Comparison of ENCODE assay signal across 8 mouse cellular contexts in genomic region chr8:88361708-88362428, GRCm38 (mm10). TPM values are rescaled to one million over a fixed set of nuclear protein-coding genes. Genes with fewer than 3 reads are reported as not detected.
DNase-seq lines count a peak whose midpoint lies in the region; ATAC-seq and TF ChIP-seq lines count a peak whose summit lies in the region.

Gene Brd7, minus strand, starts transcription at chr8:88362194.

- H3K4me3 ChIP-seq in MEL (ENCODE audit: control insufficient read depth in 1 of 2, insufficient read depth in 1 of 2, low read depth in 2 of 2, low read length in 2 of 2): peak within 1 kb of the TSS; percentile 87 to 100
- H3K4me3 ChIP-seq in cerebellum, adult 2 months (replicated peaks; ENCODE audit: insufficient read depth, low read depth, low read length): peak within 1 kb of the TSS; percentile 98
- peak within 1 kb of the TSS; percentile 99 for H3K4me3 ChIP-seq in lung, embryonic 15.5 days
- H3K4me3 ChIP-seq in olfactory bulb, adult 2 months (ENCODE audit: insufficient read depth, low read depth, low read length): peak within 1 kb of the TSS; percentile 100

- H3K4me1 ChIP-seq in MEL (ENCODE audit: control insufficient read depth in 1 of 2, insufficient read depth in 2 of 2, low read length in 2 of 2): peaks cover 0 to 8% of the 10 kb centered on the region in 2 experiments; a peak in 2 of 4 replicates
- H3K4me1 ChIP-seq in cerebellum, adult 2 months (ENCODE audit: control insufficient read depth, insufficient read depth, low read length): no peaks in the 10 kb centered on the region; the same call in 1 of the 2 replicates
- peaks cover 22% of the 10 kb centered on the region for H3K4me1 ChIP-seq in lung, embryonic 15.5 days
- H3K4me1 ChIP-seq in olfactory bulb, adult 2 months (ENCODE audit: control insufficient read depth, insufficient read depth, low read length): peaks cover 6% of the 10 kb centered on the region

- H3K9ac ChIP-seq in MEL (ENCODE audit: control insufficient read depth, low read depth, low read length, poor library complexity, severe bottlenecking): peak within 1 kb of the TSS; percentile 91
- peak within 1 kb of the TSS; percentile 100 for H3K9ac ChIP-seq in lung, embryonic 15.5 days

- TF ChIP-seq EP300 in MEL (IDR thresholded peaks at IDR 0.05; ENCODE audit: low read depth in 1 of 2, low read length in 2 of 2): no peak

- TF ChIP-seq RAD21 in MEL (IDR thresholded peaks at IDR 0.05; ENCODE audit: low read depth, low read length): no peak

- H3K4me2 ChIP-seq in lung, embryonic 15.5 days: peak within 1 kb of the TSS; percentile 78

- peak within 1 kb of the TSS; percentile 71 for H3K27ac ChIP-seq in MEL (ENCODE audit: control insufficient read depth, low read depth, low read length)
- peak within 1 kb of the TSS; percentile 97 for H3K27ac ChIP-seq in cerebellum, adult 2 months (ENCODE audit: insufficient read depth, low read length)
- peak within 1 kb of the TSS; percentile 91 for H3K27ac ChIP-seq in lung, embryonic 15.5 days
- peak within 1 kb of the TSS; percentile 95 for H3K27ac ChIP-seq in olfactory bulb, adult 2 months (ENCODE audit: insufficient read depth, low read depth, low read length)

- no peaks in the 10 kb centered on the region for H3K27me3 ChIP-seq in MEL (ENCODE audit: control insufficient read depth in 1 of 2, insufficient read depth in 2 of 2, low read length in 2 of 2)
- H3K27me3 ChIP-seq in cerebellum, adult 2 months (ENCODE audit: control insufficient read depth, insufficient read depth, low read length): no peaks in the 10 kb centered on the region
- no peaks in the 10 kb centered on the region for H3K27me3 ChIP-seq in lung, embryonic 15.5 days

- peak; percentile 90 for ATAC-seq in lung, embryonic 15.5 days (ENCODE audit: borderline replicate concordance, extremely low read depth, low FRiP score, low TSS enrichment)

- peak; percentile 77 for DNase-seq in MEL (ENCODE audit: low read depth, low spot score)
- DNase-seq in cerebellum, adult 2 months: peak; percentile 87 to 92
- DNase-seq in forelimb bud, embryonic 11.5 days (ENCODE audit: low read depth, low spot score): peak; percentile 64
- DNase-seq in heart, postnatal 4 days: peak; percentile 93
- DNase-seq in layer of hippocampus, adult 8-10 months (ENCODE audit: low spot score in 2 of 2): peak; percentile 36 to 79
- peak; percentile 54 to 59 for DNase-seq in thymus, adult 18-20 months

- TF ChIP-seq CTCF in MEL (IDR thresholded peaks at IDR 0.05 in 2 of 3, conservative IDR thresholded peaks at IDR 0.05 in 1 of 3; ENCODE audit: control insufficient read depth in 1 of 3, insufficient read depth in 1 of 3, low read depth in 2 of 3, low read length in 3 of 3, poor library complexity in 1 of 3, severe bottlenecking in 1 of 3): peak in 2 of 3 experiments; percentile 62 to 93; a peak in 5 of 6 replicates
- peak; percentile 61 for TF ChIP-seq CTCF in cerebellum, adult 2 months (IDR thresholded peaks at IDR 0.05; ENCODE audit: borderline replicate concordance, insufficient read depth, low read depth, low read length)
- TF ChIP-seq CTCF in olfactory bulb, adult 2 months (IDR thresholded peaks at IDR 0.05; ENCODE audit: insufficient read depth, low read depth, low read length): peak; percentile 83

- TF ChIP-seq POLR2A in MEL (IDR thresholded peaks at IDR 0.05; ENCODE audit: control insufficient read depth in 1 of 2, insufficient read depth in 1 of 2, low read depth in 1 of 2, low read length in 2 of 2, poor library complexity in 1 of 2): peak; percentile 8 to 70; a peak in 3 of 4 replicates
- TF ChIP-seq POLR2A in cerebellum, adult 2 months (IDR thresholded peaks at IDR 0.05; ENCODE audit: borderline replicate concordance, insufficient read depth, low read length): peak; percentile 45; the same call in 1 of the 2 replicates
- peak; percentile 28; the same call in 1 of the 2 replicates for TF ChIP-seq POLR2A in olfactory bulb, adult 2 months (IDR thresholded peaks at IDR 0.05; ENCODE audit: insufficient read depth, low read depth, low read length)

- WGBS in cerebellum, adult 2 months: under 1% methylated on average over 91 of the region's 91 CpGs
- WGBS in lung, embryonic 15.5 days: under 1% methylated on average over 91 of the region's 91 CpGs
- 1% methylated on average over 86 of the region's 91 CpGs for WGBS in olfactory bulb, adult 2 months

- peaks cover 34% of the 10 kb centered on the region for H3K79me2 ChIP-seq in MEL (ENCODE audit: control insufficient read depth, insufficient read depth, low read length, poor library complexity)

- no peaks in the 10 kb centered on the region for H3K9me3 ChIP-seq in MEL (replicated peaks; ENCODE audit: insufficient read depth, low read length)
- no peaks in the 10 kb centered on the region for H3K9me3 ChIP-seq in lung, embryonic 15.5 days

- peaks cover 15 to 18% of the 10 kb centered on the region in 2 experiments for H3K36me3 ChIP-seq in MEL (ENCODE audit: control insufficient read depth in 1 of 2, insufficient read depth in 2 of 2, low read length in 2 of 2)
- H3K36me3 ChIP-seq in lung, embryonic 15.5 days: peaks cover 26% of the 10 kb centered on the region

TF ChIP-seq in MEL, 35 proteins besides CTCF, POLR2A, EP300 and RAD21:
- TF ChIP-seq MAZ (IDR thresholded peaks at IDR 0.05; ENCODE audit: low read depth, low read length) (peak; percentile 48; the same call in 1 of the 2 replicates), ZMIZ1 (IDR thresholded peaks at IDR 0.05; ENCODE audit: low read depth, low read length) (0 out of 2 replicates have a peak, but pooled peaks have one; percentile 40), E2F4 (IDR thresholded peaks at IDR 0.05; ENCODE audit: borderline replicate concordance, low read depth, low read length) (no peak), NELFE (IDR thresholded peaks at IDR 0.05; ENCODE audit: low read depth, low read length) (peak; percentile 51), ELF1 (IDR thresholded peaks at IDR 0.05; ENCODE audit: low read depth, low read length) (peak; percentile 36; the same call in 1 of the 2 replicates), RCOR1 (IDR thresholded peaks at IDR 0.05; ENCODE audit: low read depth, low read length) (no peak), POLR2AphosphoS2 (IDR thresholded peaks at IDR 0.05; ENCODE audit: low read length) (no peak; the same call in 1 of the 2 replicates), HCFC1 (IDR thresholded peaks at IDR 0.05; ENCODE audit: low read depth, low read length) (peak; percentile 75; the same call in 1 of the 2 replicates), SIN3A (IDR thresholded peaks at IDR 0.05; ENCODE audit: low read length) (no peak; the same call in none of the 2 replicates), ZNF384 (IDR thresholded peaks at IDR 0.05; ENCODE audit: low read depth, low read length) (no peak), MAX (IDR thresholded peaks at IDR 0.05; ENCODE audit: low read length) (no peak; the same call in 1 of the 2 replicates), ZKSCAN1 (IDR thresholded peaks at IDR 0.05; ENCODE audit: low read depth, low read length) (no peak), USF2 (IDR thresholded peaks at IDR 0.05; ENCODE audit: borderline replicate concordance in 1 of 2, insufficient read depth in 1 of 2, low read depth in 1 of 2, low read length in 2 of 2) (no peak), MYB (IDR thresholded peaks at IDR 0.05; ENCODE audit: low read depth, low read length) (no peak), TCF12 (IDR thresholded peaks at IDR 0.05; ENCODE audit: low read depth, low read length) (0 out of 2 replicates have a peak, but pooled peaks have one; percentile 20), MYC (IDR thresholded peaks at IDR 0.05; ENCODE audit: low read depth, low read length) (no peak), GABPA (IDR thresholded peaks at IDR 0.05; ENCODE audit: low read depth, low read length) (peak; percentile 50; the same call in 1 of the 2 replicates), BHLHE40 (IDR thresholded peaks at IDR 0.05; ENCODE audit: borderline replicate concordance, low read depth, low read length) (no peak), JUND (IDR thresholded peaks at IDR 0.05; ENCODE audit: low read depth, low read length) (no peak), TBP (IDR thresholded peaks at IDR 0.05; ENCODE audit: low read depth, low read length) (no peak), UBTF (IDR thresholded peaks at IDR 0.05; ENCODE audit: borderline replicate concordance, insufficient read depth, low read depth, low read length) (no peak)

RNA-seq across cellular contexts. Expression of gene Brd7, which starts in this region (rescaled TPM):
- total RNA-seq in MEL (2012; rRNA removed): 67.7 and 89.0 TPM in 2 replicates
- 100 to 1,000 TPM in 1 of 2 experiments, 10 to 100 TPM in 1; 40.0 to 192 TPM for polyA plus RNA-seq in MEL (2012; ENCODE audit: insufficient read depth in 1 of 2, insufficient read length in 2 of 2, low read depth in 1 of 2, low replicate concordance in 2 of 2, missing spikeins in 1 of 2)
- polyA plus RNA-seq in cerebellum, adult 2 months (2012; rRNA removed): 69.8 and 70.0 TPM in 2 replicates
- 10 to 100 TPM; 73.4 to 87.1 TPM for total RNA-seq in heart, postnatal 4 days (2021)
- 10 to 100 TPM; 36.2 to 51.8 (median 49.3) TPM for total RNA-seq in layer of hippocampus, adult 8-10 months (2022)
- 66.8 and 74.2 TPM in 2 replicates for polyA plus RNA-seq in lung, embryonic 15.5 days (2015; fragmentation: Nextera tagmentation; extraction: Ambion mirVana)
- not detected in 2 replicates for polyA plus RNA-seq in olfactory bulb, adult 2 months (2012; ENCODE audit: insufficient read depth, insufficient read length, low replicate concordance, missing spikeins)

Comparison
In these comparisons a context has a peak if more than half of its experiments do, and no peak if none do; other contexts are left out.
1. Peak in every context shown above with its lines: DNase-seq, ATAC-seq, H3K4me3 ChIP-seq and H3K27ac ChIP-seq.